Mouse (Mus musculus) adrenal gland, adult 2 months (tissue): ENCODE measurements around the gene Plxna1. TPM values are rescaled to one million over a fixed set of nuclear protein-coding genes. Genes with fewer than 3 reads are reported as not detected.

Experiments used
- DNase-seq: peaks from one replicate; pipeline ENCODE4 v3.0.0; 2021
- long read RNA-seq: library from polyadenylated mRNA; stranded (forward); transcript quantifications from one replicate; pipeline ENCODE4 v2.0.0, GENCODE M21; 2021
- polyA plus RNA-seq: library from polyadenylated mRNA; depleted of rRNA; stranded (reverse); fragments of >200 nt; gene quantifications from 2 replicates; pipeline ENCODE4 v1.2.3, GENCODE M21; 2012; rRNA removed
- total RNA-seq, 2 experiments: library from RNA; stranded (reverse); gene quantifications; 2 replicates each; pipeline ENCODE4 v1.2.3; 2021

Plxna1 gene
- total RNA-seq (100 to 1,000 TPM in 1 of 2 experiments, 10 to 100 TPM in 1; 56.1 to 127 TPM), polyA plus RNA-seq (71.8 and 101 TPM in 2 replicates)
- long read RNA-seq, partial matches to known transcripts = 2 of 5 reads
- long read RNA-seq, other reads (novel, unspliced or antisense) = 3 of 5 reads

- DNase-seq = peak; percentile 78
Observed at GRCm38 (mm10) chr6:89362281-89363106, at the start of gene Plxna1. TSS of gene Plxna1 (minus strand) at chr6:89362620.

DNA sequence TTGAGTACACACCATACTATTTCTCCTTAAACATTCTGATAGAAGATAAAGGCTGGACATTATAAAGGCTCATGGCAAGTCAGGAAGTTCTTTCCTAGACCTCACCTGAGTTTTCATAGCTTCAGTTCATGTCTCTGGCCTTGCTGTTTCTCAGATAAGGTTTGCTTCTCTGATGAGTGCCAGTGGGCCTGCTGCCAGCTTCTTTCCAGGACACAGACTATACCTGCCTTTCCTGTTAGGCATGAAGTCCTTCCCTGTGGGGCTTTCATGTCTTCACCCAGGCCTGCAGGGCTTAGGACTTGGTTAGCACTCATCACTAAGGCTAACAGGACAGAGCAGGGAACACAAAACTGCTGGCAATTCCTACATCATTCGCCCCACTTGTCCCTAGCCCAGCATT, 46.6 kb upstream of the Plxna1 start:
- DNase-seq = no peak

DNA sequence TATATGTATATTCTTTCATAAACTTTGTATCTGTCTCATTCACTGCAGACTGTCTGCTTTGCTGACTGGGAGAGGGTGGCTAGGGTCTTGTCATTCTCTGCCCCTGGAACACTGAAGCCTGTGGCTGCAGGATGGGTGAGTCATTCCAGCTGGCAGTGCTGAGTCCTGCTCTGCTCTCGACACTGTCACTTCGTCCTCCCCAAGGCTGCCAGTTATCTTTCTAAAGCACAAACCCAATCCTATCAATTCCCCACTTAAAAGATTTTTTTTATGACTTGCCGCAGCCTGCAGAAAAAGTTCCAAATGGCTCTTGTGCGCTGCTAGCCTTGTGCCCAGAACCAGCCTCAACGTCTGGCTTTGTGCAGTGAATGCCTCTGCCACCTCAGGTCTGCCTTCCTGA, 45.8 kb upstream of the Plxna1 start:
- DNase-seq = peak; percentile 70

DNA sequence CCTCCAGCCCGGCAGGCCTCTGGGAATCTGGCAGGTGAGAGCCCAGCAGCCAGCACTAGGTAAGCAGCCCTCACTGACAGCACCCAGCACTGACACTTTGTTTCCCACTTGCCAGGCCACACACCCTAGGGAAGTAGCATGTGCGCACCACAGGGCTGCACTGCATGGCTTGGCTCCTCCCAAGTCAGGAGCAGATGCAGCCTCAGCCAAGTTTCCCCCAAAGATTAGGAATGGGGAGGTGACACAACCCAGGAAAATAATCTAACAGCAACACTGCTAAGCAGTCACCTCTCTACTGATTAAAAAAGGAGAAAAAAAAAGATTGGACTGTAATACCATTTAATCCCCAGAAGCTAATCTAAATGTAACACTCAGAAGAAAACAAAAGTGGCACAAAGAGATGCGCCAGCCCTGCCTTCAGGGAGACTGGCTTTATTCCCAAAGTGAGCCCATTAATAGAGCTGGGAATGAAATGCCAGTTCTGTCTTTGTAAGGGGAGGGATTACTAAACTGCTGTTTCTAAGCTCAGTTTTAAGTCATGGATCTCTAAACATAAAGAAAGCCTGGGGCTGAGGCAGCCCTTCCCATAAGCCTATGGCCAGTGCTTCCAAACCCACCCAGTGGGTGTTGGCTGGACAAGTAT, 44.9 kb upstream of the Plxna1 start:
- DNase-seq = no peak

DNA sequence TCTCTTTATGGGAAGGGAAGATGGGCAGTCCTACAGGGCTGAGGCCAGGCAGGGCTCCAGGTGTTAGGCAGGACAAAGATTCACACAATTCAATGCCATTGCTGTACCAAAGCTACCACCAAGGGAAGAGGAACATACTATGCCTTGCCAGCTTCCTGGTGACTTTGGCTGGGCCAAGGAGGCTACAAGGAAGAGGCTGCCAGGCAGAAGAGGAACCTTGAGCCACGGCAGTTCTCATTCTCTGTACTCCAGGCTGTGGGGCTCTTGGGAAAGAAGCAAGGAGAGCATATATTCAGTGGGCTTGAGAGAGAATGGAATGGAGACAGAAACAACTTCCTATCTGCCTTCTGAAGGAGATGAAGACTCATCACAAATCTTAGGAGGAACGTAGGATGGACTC, 42.5 kb upstream of the Plxna1 start:
- no peak for DNase-seq

GRCm38 (mm10) chr6:89403257-89404225, 41.1 kb upstream of the Plxna1 start:
- no peak for DNase-seq

- no peak for DNase-seq
Observed at GRCm38 (mm10) chr6:89402406-89402805, 40.0 kb upstream of the Plxna1 start.

DNA sequence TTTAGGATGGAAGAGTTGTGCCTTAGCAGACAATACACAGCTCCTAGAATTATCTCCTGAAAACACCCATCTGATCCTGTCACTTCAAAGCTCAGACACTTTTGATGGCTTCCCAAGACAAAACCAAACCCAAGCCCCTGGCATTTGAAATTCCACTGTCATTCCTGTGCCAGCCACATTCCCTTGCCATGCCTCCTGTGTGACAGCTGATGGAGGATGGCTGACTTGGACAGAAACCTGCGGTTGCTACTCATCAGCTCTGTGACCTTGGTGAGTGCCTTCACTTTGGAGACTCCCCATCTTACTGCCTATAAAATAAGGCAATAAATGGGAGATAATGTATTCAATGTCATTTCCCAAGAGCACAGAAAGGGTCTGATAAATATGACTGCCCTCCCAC, 37.1 kb upstream of the Plxna1 start:
- DNase-seq = no peak

DNA sequence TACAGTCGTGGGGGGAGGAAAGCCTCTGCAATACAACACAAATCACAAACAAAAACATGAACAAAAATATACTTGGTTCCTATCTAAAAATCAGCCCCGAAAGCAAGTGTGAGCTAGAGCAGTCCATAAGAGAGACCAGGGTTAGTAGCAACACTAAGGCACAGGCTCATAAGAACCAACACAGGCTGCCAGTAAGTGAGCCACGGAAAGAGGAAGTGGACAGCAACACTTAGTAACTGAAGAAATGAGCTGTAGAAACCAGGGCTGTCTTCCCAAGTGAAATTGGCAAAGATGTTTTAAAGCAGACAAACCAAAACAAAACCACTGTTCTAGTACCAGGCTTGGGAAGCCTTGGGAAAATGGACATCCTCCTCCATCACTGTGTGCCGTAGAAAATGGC, 35.5 kb upstream of the Plxna1 start:
- DNase-seq = no peak

DNA sequence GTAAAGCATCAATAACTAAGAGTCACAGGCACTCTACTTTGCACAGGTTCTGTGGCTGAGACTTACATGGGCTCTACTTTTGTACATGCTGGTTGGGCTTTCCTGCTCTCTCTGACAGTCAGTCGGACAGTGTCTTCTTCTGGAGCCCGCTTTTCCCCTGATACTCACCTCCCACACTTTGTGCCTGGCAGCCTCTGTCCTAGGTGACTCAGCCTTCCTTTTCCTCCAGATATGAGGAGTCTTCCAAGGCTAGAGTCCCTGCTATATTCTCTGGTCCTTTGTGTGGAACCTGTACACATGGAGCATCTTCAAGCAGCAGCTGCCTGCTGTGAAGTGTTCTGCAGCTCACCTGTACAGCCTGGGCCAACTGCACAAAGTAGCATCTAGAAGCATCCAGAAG, 31.4 kb upstream of the Plxna1 start:
- DNase-seq = no peak

- no peak for DNase-seq
Observed at GRCm38 (mm10) chr6:89392213-89392612, 29.8 kb upstream of the Plxna1 start.

GRCm38 (mm10) chr6:89389771-89390170, 27.4 kb upstream of the Plxna1 start:
- no peak for DNase-seq

DNA sequence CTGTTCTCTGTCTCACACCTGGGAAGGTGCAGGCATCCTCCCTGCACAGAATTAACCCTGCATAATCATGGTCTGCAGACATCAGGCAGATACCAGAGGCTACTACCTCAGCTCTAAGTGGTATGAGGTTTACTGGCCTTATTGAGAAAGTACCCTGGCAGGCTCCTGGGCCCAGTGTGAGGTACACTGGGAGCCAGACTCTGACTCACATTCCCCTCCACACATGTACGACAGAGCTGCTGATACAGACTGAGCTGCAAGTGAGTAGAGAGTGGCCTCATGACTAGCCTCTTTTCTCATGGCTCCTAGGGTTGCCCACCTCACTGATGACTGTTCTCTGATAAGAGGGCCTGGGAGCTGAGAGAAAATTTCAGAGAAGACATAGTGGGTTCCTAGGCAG, 24.5 kb upstream of the Plxna1 start:
- no peak for DNase-seq

GRCm38 (mm10) chr6:89384699-89385098, 22.3 kb upstream of the Plxna1 start:
- no peak for DNase-seq

DNA sequence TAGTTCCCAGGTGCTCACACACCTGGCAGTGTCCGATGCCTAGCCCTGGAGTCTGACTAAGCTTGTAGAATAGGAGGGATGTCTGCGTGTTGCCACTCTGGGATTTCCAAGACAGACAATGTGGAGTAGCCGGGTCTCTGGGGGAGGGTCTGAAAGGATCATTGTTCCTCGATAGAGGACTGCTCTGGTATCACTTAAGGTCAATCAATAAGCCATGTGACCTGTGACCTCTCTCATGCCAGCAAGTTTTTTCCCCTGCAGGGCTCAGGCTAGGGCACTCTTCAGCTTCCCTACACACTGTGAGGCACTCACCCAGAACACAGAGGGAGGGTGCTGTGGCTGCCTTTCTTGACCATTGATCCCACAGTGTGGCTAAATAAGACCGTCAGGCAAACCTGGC, 19.4 kb upstream of the Plxna1 start:
- no peak for DNase-seq

DNA sequence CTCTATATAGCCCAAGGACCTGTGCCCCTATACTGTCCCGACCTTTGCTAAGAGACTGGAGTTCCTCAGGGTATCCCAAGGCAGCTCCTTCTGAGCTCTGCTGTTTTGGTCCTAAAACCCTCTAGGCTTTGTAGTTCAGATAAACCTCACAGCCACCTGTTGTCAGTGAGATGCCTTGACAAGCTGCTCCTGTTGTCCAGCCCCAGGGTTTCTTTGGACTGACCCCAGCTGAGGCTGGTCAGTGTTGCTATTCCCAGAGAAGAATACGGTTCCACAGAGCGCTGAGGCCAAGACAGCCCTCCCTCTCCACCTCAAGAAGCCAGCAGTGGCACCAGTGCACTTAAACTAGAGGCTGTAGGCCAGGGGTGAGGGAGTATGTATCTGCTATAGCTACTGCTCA, 18.8 kb upstream of the Plxna1 start:
- no peak for DNase-seq

GRCm38 (mm10) chr6:89380751-89381150, 18.3 kb upstream of the Plxna1 start:
- DNase-seq = no peak

GRCm38 (mm10) chr6:89378264-89378663, 15.8 kb upstream of the Plxna1 start:
- no peak for DNase-seq

- DNase-seq = no peak
Observed at GRCm38 (mm10) chr6:89368812-89369211, 6.4 kb upstream of the Plxna1 start.

- no peak for DNase-seq
Observed at GRCm38 (mm10) chr6:89364342-89364741, 1.9 kb upstream of the Plxna1 start.

DNA sequence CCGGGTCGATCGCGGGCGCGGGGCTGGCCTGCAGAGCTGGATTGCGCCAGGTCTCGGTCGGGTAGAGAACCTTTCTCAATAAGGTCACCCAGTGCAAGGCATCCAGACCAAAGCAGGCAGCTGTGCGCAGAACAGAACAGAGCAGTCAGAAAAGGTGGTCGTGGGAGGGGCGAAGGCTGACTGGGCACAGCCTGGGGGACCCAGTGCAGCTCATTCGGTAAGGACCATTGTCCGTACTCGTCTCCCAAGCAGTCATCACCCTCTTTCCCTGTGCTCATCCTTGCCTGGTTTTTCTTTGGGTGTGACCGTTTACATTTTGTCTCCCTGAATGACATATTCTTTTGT, 659 bp upstream of the Plxna1 start:
- no peak for DNase-seq
